Mouse (Mus musculus): ENCODE measurements around the gene Plcd1. TPM values are rescaled to one million over a fixed set of nuclear protein-coding genes. Genes with fewer than 3 reads are reported as not detected.

Plcd1 gene
- not detected for polyA plus RNA-seq (2014; fragmentation: Illumina TruSeq; extraction: RNeasy Lipid Tissue Mini Kit (QIAGEN cat#74804); ENCODE audit: low read depth, low replicate concordance)

GRCm38 (mm10) chr9:119093419-119094295 is at the start of gene Plcd1:
Gene Plcd1, minus strand, starts transcription at chr9:119093502.

GRCm38 (mm10) chr9:119101992-119102782 is 8.9 kb upstream of the Plcd1 start, which contains the start of gene Dlec1:
Gene Dlec1, plus strand, starts transcription at chr9:119102478.

DNA sequence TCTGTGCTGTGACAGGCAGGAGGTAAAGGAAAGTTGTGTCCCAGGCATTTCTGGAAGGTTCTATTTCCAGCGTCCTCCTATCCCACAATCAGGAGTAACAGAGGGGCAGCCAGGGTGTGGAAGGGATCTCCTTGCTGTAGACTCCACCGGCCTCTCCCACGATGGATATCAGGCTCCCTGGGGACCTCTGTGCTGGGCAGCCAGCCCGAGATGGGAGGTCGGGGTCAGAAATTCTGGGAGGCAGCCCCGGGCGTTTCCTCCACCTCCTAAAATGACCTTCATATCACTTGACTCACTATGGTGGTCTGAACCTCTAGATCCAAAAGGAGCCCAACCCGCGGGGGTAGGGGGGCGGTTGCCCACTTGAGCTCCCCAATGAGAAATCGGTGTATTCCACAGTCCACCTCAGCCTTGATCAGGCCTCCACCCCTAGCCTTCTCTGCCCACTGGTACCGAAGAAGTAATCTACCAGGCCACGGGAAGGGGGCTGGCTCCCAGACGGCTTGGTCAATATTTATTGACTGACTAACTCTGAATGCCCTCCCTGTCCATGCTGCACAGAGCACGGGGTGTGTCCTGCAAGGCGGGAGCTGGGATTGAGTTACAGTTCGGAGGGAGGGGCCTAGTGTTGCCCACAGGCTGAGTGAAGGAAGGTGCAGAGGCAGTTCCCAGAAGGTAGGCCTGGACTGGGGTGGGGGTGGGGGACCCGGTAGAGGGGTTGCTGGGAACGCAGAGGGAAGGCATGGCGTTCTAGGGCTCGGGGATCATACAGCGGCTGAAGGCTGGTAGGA is 41.0 kb downstream of the Plcd1 start, which contains the start of gene Vill:
Gene Vill, plus strand, starts transcription at position 625 of the 791 bp plus-strand sequence.

Other genes starting within 250 kb of the Plcd1 start
- 1.7 TPM for gene Ctdspl, start 167.0 kb downstream of the Plcd1 start, polyA plus RNA-seq (2014; fragmentation: Illumina TruSeq; extraction: RNeasy Lipid Tissue Mini Kit (QIAGEN cat#74804); ENCODE audit: low read depth, low replicate concordance)
- gene Vill, start 40.7 kb downstream of the Plcd1 start, polyA plus RNA-seq (2014; fragmentation: Illumina TruSeq; extraction: RNeasy Lipid Tissue Mini Kit (QIAGEN cat#74804); ENCODE audit: low read depth, low replicate concordance) = 0.45 TPM
- not detected for gene Dlec1, start 9.0 kb upstream of the Plcd1 start, polyA plus RNA-seq (2014; fragmentation: Illumina TruSeq; extraction: RNeasy Lipid Tissue Mini Kit (QIAGEN cat#74804); ENCODE audit: low read depth, low replicate concordance)
- gene Acaa1b, start 63.6 kb upstream of the Plcd1 start, polyA plus RNA-seq (2014; fragmentation: Illumina TruSeq; extraction: RNeasy Lipid Tissue Mini Kit (QIAGEN cat#74804); ENCODE audit: low read depth, low replicate concordance) = 82.1 TPM
- not detected for gene Gm47289, start 65.7 kb upstream of the Plcd1 start, polyA plus RNA-seq (2014; fragmentation: Illumina TruSeq; extraction: RNeasy Lipid Tissue Mini Kit (QIAGEN cat#74804); ENCODE audit: low read depth, low replicate concordance)
- not detected for gene Slc22a13, start 115.6 kb upstream of the Plcd1 start, polyA plus RNA-seq (2014; fragmentation: Illumina TruSeq; extraction: RNeasy Lipid Tissue Mini Kit (QIAGEN cat#74804); ENCODE audit: low read depth, low replicate concordance)
- gene Oxsr1, start 228.9 kb upstream of the Plcd1 start, polyA plus RNA-seq (2014; fragmentation: Illumina TruSeq; extraction: RNeasy Lipid Tissue Mini Kit (QIAGEN cat#74804); ENCODE audit: low read depth, low replicate concordance) = 18.3 TPM
- gene Acaa1a, start 246.2 kb upstream of the Plcd1 start, polyA plus RNA-seq (2014; fragmentation: Illumina TruSeq; extraction: RNeasy Lipid Tissue Mini Kit (QIAGEN cat#74804); ENCODE audit: low read depth, low replicate concordance) = 9.2 TPM
- 5.0 TPM for gene Myd88, start 247.9 kb upstream of the Plcd1 start, polyA plus RNA-seq (2014; fragmentation: Illumina TruSeq; extraction: RNeasy Lipid Tissue Mini Kit (QIAGEN cat#74804); ENCODE audit: low read depth, low replicate concordance)

Measured in liver, adult 10 weeks (tissue).